In genomic region chr9:73965322-73965915, GRCm38 (mm10) we compare ENCODE assay signal across 12 mouse cellular contexts. TPM values are rescaled to one million over a fixed set of nuclear protein-coding genes. Genes with fewer than 3 reads are reported as not detected.
DNase-seq lines count a peak whose midpoint lies in the region; ATAC-seq lines count a peak whose summit lies in the region.
"Had no signal": no experiment of that assay in that cellular context is flagged by ENCODE, and none has a peak within 500 bp of the region (broad histone marks: within the 10 kb centered on the region; RNA-seq: fewer than 3 reads in every experiment).

No protein-coding gene starts in this region.

- H3K27ac ChIP-seq in hindbrain, embryonic 16.5 days (ENCODE audit: low read depth, low read length), result no peak overlapping the region
- no peak overlapping the region for H3K27ac ChIP-seq in hindbrain, embryonic 10.5 days
- no peak overlapping the region for H3K27ac ChIP-seq in midbrain, embryonic 14.5 days (replicated peaks; ENCODE audit: low read depth, low read length)
- H3K27ac ChIP-seq in midbrain, embryonic 10.5 days (replicated peaks), result no peak overlapping the region
- H3K27ac ChIP-seq: forebrain, embryonic 13.5 days; kidney, postnatal 0 days had no signal

- 55% methylated on average over 9 of the region's 9 CpGs for WGBS in hindbrain, embryonic 16.5 days
- WGBS in hindbrain, embryonic 10.5 days, result 87% methylated on average over 9 of the region's 9 CpGs
- WGBS in midbrain, embryonic 14.5 days, result 72% methylated on average over 9 of the region's 9 CpGs
- WGBS in midbrain, embryonic 10.5 days, result 85% methylated on average over 9 of the region's 9 CpGs

- peaks cover 5% of the 10 kb centered on the region; the same call in 1 of the 2 replicates for H3K4me1 ChIP-seq in hindbrain, embryonic 16.5 days (ENCODE audit: control insufficient read depth, insufficient read depth, low read depth, low read length)
- peaks cover 17% of the 10 kb centered on the region for H3K4me1 ChIP-seq in hindbrain, embryonic 10.5 days (replicated peaks)
- peaks cover 7% of the 10 kb centered on the region; the same call in 1 of the 2 replicates for H3K4me1 ChIP-seq in midbrain, embryonic 14.5 days (ENCODE audit: control insufficient read depth, insufficient read depth, low read length)
- H3K4me1 ChIP-seq in midbrain, embryonic 10.5 days, result peaks cover 24% of the 10 kb centered on the region

- H3K9ac ChIP-seq in hindbrain, embryonic 16.5 days (ENCODE audit: low read depth, low read length), result no peak overlapping the region
- H3K9ac ChIP-seq in midbrain, embryonic 14.5 days (replicated peaks; ENCODE audit: low read length), result no peak overlapping the region
- H3K9ac ChIP-seq: forebrain, embryonic 13.5 days had no signal

- no peak for DNase-seq in hindbrain, embryonic 10.5 days (ENCODE audit: low spot score)
- DNase-seq in midbrain, embryonic 14.5 days, result peak; percentile 42
- DNase-seq in midbrain, embryonic 10.5 days (ENCODE audit: low spot score), result no peak
- peak; percentile 65 to 66 for DNase-seq in cerebellum, postnatal 14 days
- DNase-seq in kidney, postnatal 36 days, result peak; percentile 48 to 52
- DNase-seq in B cell, adult 2 months, result no peak
- DNase-seq: adrenal gland, postnatal 36 days; gastrocnemius, postnatal 14 days; right cerebral cortex, postnatal 25 days had no signal

- no peak overlapping the region for H3K4me3 ChIP-seq in hindbrain, embryonic 16.5 days (ENCODE audit: low read length)
- H3K4me3 ChIP-seq in hindbrain, embryonic 10.5 days, result no peak overlapping the region
- H3K4me3 ChIP-seq in midbrain, embryonic 14.5 days (replicated peaks; ENCODE audit: low read depth, low read length), result no peak overlapping the region
- no peak overlapping the region for H3K4me3 ChIP-seq in midbrain, embryonic 10.5 days
- H3K4me3 ChIP-seq: forebrain, embryonic 13.5 days had no signal

- H3K4me2 ChIP-seq in hindbrain, embryonic 16.5 days (ENCODE audit: low read length), result peak overlapping the region; percentile 41
- H3K4me2 ChIP-seq in midbrain, embryonic 14.5 days (ENCODE audit: low read length), result no peak overlapping the region
- H3K4me2 ChIP-seq: forebrain, embryonic 13.5 days had no signal

- H3K27me3 ChIP-seq in hindbrain, embryonic 16.5 days (replicated peaks; ENCODE audit: control insufficient read depth, insufficient read depth, low read length), result no peaks in the 10 kb centered on the region
- peaks cover 47% of the 10 kb centered on the region for H3K27me3 ChIP-seq in hindbrain, embryonic 10.5 days (ENCODE audit: insufficient read depth, poor library complexity, severe bottlenecking)
- H3K27me3 ChIP-seq in midbrain, embryonic 14.5 days (ENCODE audit: control insufficient read depth, insufficient read depth, low read length), result no peaks in the 10 kb centered on the region; the same call in 1 of the 2 replicates
- peaks cover 44% of the 10 kb centered on the region for H3K27me3 ChIP-seq in midbrain, embryonic 10.5 days (ENCODE audit: low read depth, poor library complexity, severe bottlenecking)

- ATAC-seq in hindbrain, embryonic 16.5 days, result no peak
- ATAC-seq in midbrain, embryonic 14.5 days (ENCODE audit: low FRiP score, low TSS enrichment), result no peak
- ATAC-seq: forebrain, embryonic 13.5 days had no signal

- no peaks in the 10 kb centered on the region for H3K36me3 ChIP-seq in hindbrain, embryonic 16.5 days (ENCODE audit: control insufficient read depth, insufficient read depth, low read length)
- no peaks in the 10 kb centered on the region for H3K36me3 ChIP-seq in hindbrain, embryonic 10.5 days
- H3K36me3 ChIP-seq in midbrain, embryonic 14.5 days (ENCODE audit: control insufficient read depth, insufficient read depth, low read length), result no peaks in the 10 kb centered on the region
- no peaks in the 10 kb centered on the region for H3K36me3 ChIP-seq in midbrain, embryonic 10.5 days

- H3K9me3 ChIP-seq in hindbrain, embryonic 16.5 days (ENCODE audit: control insufficient read depth, low read length), result no peaks in the 10 kb centered on the region
- no peaks in the 10 kb centered on the region for H3K9me3 ChIP-seq in hindbrain, embryonic 10.5 days
- no peaks in the 10 kb centered on the region for H3K9me3 ChIP-seq in midbrain, embryonic 14.5 days (ENCODE audit: control insufficient read depth, low read length)
- no peaks in the 10 kb centered on the region for H3K9me3 ChIP-seq in midbrain, embryonic 10.5 days (replicated peaks)
- H3K9me3 ChIP-seq: forebrain, embryonic 13.5 days had no signal

RNA-seq across cellular contexts. Expression of gene Unc13c, which starts 3.3 kb away (rescaled TPM):
- polyA plus RNA-seq in hindbrain, embryonic 16.5 days (2015; fragmentation: Nextera tagmentation; extraction: Ambion mirVana), result 6.3 and 7.6 TPM in 2 replicates
- polyA plus RNA-seq in hindbrain, embryonic 10.5 days (2016; fragmentation: Nextera tagmentation; extraction: Ambion mirVana), result 0.10 and 0.30 TPM in 2 replicates
- polyA plus RNA-seq in midbrain, embryonic 14.5 days (2014; fragmentation: Nextera tagmentation; extraction: Ambion mirVana), result 4.1 and 4.7 TPM in 2 replicates
- 0.16 and 0.20 TPM in 2 replicates for polyA plus RNA-seq in midbrain, embryonic 10.5 days (2016; fragmentation: Nextera tagmentation; extraction: Ambion mirVana)

Comparison
In these comparisons a context has a peak if more than half of its experiments do, and no peak if none do; other contexts are left out.
1. DNase-seq: peak in midbrain, embryonic 14.5 days (single experiment), cerebellum, postnatal 14 days (2 of 2) and kidney, postnatal 36 days (2 of 2); none in hindbrain, embryonic 10.5 days (single experiment), midbrain, embryonic 10.5 days (single experiment) and B cell, adult 2 months (0 of 2).